Mouse (Mus musculus) duodenum, adult 2 months (tissue): ENCODE measurements around the gene Krt5. TPM values are rescaled to one million over a fixed set of nuclear protein-coding genes. Genes with fewer than 3 reads are reported as not detected.

Experiments
- polyA plus RNA-seq: library from polyadenylated mRNA; depleted of rRNA; stranded (reverse); fragments of >200 nt; gene quantifications from 2 replicates; pipeline ENCODE4 v1.2.3, GENCODE M21; 2012; ENCODE audit warnings: low replicate concordance; rRNA removed

The Krt5 gene
- not detected in 2 replicates for polyA plus RNA-seq

DNA sequence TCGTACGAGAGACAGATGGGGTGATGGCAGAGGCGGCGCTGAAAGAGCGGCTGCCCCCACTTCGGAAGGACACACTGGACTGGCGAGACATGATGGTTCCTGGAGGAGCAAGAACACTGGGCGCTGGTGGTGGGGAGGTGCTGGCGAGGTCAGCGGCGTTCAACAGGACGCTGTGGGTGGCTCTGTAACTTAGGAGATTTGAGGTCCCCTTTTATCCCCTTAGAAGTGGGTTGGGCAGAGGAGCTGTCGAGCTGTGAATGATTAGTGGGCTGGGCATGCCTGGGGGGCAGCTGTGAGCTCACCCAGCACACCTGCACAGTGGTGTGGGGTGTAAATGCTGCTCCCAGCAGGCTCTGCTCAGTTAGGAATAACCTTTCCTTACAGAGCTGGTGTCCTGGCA is at the start of gene Krt5:
TSS of gene Krt5 (minus strand) at position 179 of the 400 bp plus-strand sequence.

GRCm38 (mm10) chr15:101742711-101743110 is 30.0 kb upstream of the Krt5 start, which contains the start of gene Krt71:
Krt71 (minus strand) TSS chr15:101743109.

GRCm38 (mm10) chr15:101694207-101694606 is 18.5 kb downstream of the Krt5 start, which contains the start of gene Krt6a:
Krt6a (minus strand) TSS chr15:101694307.

GRCm38 (mm10) chr15:101680187-101680586 is 32.5 kb downstream of the Krt5 start, which contains the start of gene Krt6b:
Krt6b (minus strand) TSS chr15:101680287.

Other genes starting within 250 kb of the Krt5 start
- gene Krt81, start 249.1 kb downstream of the Krt5 start, polyA plus RNA-seq, result not detected in 2 replicates
- not detected in 2 replicates for gene Krt86, start 239.4 kb downstream of the Krt5 start, polyA plus RNA-seq
- 0.07 TPM in 1 of 2 replicates, not detected in the other for gene Krt83, start 221.4 kb downstream of the Krt5 start, polyA plus RNA-seq
- not detected in 2 replicates for gene Gm49425, start 195.6 kb downstream of the Krt5 start, polyA plus RNA-seq
- not detected in 2 replicates for gene Krt84, start 180.1 kb downstream of the Krt5 start, polyA plus RNA-seq
- not detected in 2 replicates for gene Krt82, start 162.2 kb downstream of the Krt5 start, polyA plus RNA-seq
- not detected in 2 replicates for gene Krt90, start 149.9 kb downstream of the Krt5 start, polyA plus RNA-seq
- not detected in 2 replicates for gene Krt75, start 139.0 kb downstream of the Krt5 start, polyA plus RNA-seq
- gene Gm5414, start 84.7 kb downstream of the Krt5 start, polyA plus RNA-seq, result not detected in 2 replicates
- gene Gm5478, start 65.5 kb downstream of the Krt5 start, polyA plus RNA-seq, result not detected in 2 replicates
- not detected in 2 replicates for gene Krt6b, start 32.6 kb downstream of the Krt5 start, polyA plus RNA-seq
- gene Krt6a, start 18.6 kb downstream of the Krt5 start, polyA plus RNA-seq, result not detected in 2 replicates
- gene Krt71, start 30.2 kb upstream of the Krt5 start, polyA plus RNA-seq, result not detected in 2 replicates
- gene Krt72, start 73.6 kb upstream of the Krt5 start, polyA plus RNA-seq, result not detected in 2 replicates
- not detected in 2 replicates for gene Krt73, start 89.4 kb upstream of the Krt5 start, polyA plus RNA-seq
- gene Krt2, start 105.3 kb upstream of the Krt5 start, polyA plus RNA-seq, result 0.05 TPM in 1 of 2 replicates, not detected in the other
- 0.05 and 0.08 TPM in 2 replicates for gene Krt1, start 137.9 kb upstream of the Krt5 start, polyA plus RNA-seq
- gene Krt77, start 156.8 kb upstream of the Krt5 start, polyA plus RNA-seq, result not detected in 2 replicates
- gene Krt76, start 180.0 kb upstream of the Krt5 start, polyA plus RNA-seq, result not detected in 2 replicates
- 0.13 and 0.23 TPM in 2 replicates for gene Krt4, start 211.8 kb upstream of the Krt5 start, polyA plus RNA-seq
- 0.28 and 0.77 TPM in 2 replicates for gene Krt79, start 227.4 kb upstream of the Krt5 start, polyA plus RNA-seq
- gene Krt78, start 241.4 kb upstream of the Krt5 start, polyA plus RNA-seq, result 0.33 TPM in 1 of 2 replicates, not detected in the other